Mouse (Mus musculus) thymus, adult 2 months (tissue): ENCODE measurements around the gene Opcml. TPM values are rescaled to one million over a fixed set of nuclear protein-coding genes. Genes with fewer than 3 reads are reported as not detected.

Source experiments
- DNase-seq: peaks from one replicate; pipeline ENCODE4 v3.0.0; 2021
- H3K27ac ChIP-seq: fragments of 200-500 bp; 2 replicates; pipeline ENCODE4 v1.5.1; 2012; ENCODE audit warnings: low read length, control low read depth; ENCODE audit not compliant: control insufficient read depth, insufficient read depth
- H3K27me3 ChIP-seq: fragments of 200-500 bp; 2 replicates; pipeline ENCODE4 v1.6.1; 2012; ENCODE audit warnings: mild to moderate bottlenecking, low read length, moderate library complexity, mixed read lengths; ENCODE audit not compliant: control insufficient read depth, insufficient read depth
- H3K36me3 ChIP-seq: fragments of 200-500 bp; 2 replicates; pipeline ENCODE4 v1.6.1; 2012; ENCODE audit warnings: mild to moderate bottlenecking, low read length, moderate library complexity; ENCODE audit not compliant: control insufficient read depth, insufficient read depth
- H3K4me1 ChIP-seq: fragments of 200-500 bp; replicated peaks from 2 replicates; pipeline ENCODE4 v1.6.1; 2012; ENCODE audit warnings: low read length; ENCODE audit not compliant: control insufficient read depth, insufficient read depth
- H3K4me3 ChIP-seq: fragments of 200-500 bp; 2 replicates; pipeline ENCODE4 v1.5.1; 2012; ENCODE audit warnings: mild to moderate bottlenecking, low read length, control low read depth, moderate library complexity; ENCODE audit not compliant: control insufficient read depth, insufficient read depth
- CTCF ChIP-seq: fragments of 200-500 bp; IDR thresholded peaks from 2 replicates; pipeline ENCODE4 v1.5.1; 2012; ENCODE audit warnings: mild to moderate bottlenecking, control low read depth, low read length, moderate library complexity, borderline replicate concordance; ENCODE audit not compliant: control insufficient read depth, poor library complexity, insufficient read depth; ENCODE audit errors: extremely low read depth
- POLR2A ChIP-seq: fragments of 200-500 bp; IDR thresholded peaks from 2 replicates; pipeline ENCODE4 v1.6.1; 2012; ENCODE audit warnings: mild to moderate bottlenecking, low read length, control low read depth, moderate library complexity; ENCODE audit not compliant: control insufficient read depth, poor library complexity, insufficient read depth; ENCODE audit errors: extremely low read depth
- WGBS: fragments of 180-500 bp; shearing (Covaris S2); methylation state at CpG from one replicate; pipeline ENCODE4 v1.1.7; 2018; 5-methylcytosine and 5-hydroxymethylcytosine counted together
- polyA plus RNA-seq: library from polyadenylated mRNA; depleted of rRNA; stranded (reverse); fragments of >200 nt; gene quantifications from 2 replicates; pipeline ENCODE4 v1.2.3, GENCODE M21; 2012

Gene Opcml
- polyA plus RNA-seq, 1 experiment = 0.82 TPM

- no peaks in the 10 kb centered on the region for H3K36me3 ChIP-seq
- 65% methylated on average over 7 of the region's 7 CpGs for WGBS
- no peak overlapping the region for H3K4me3 ChIP-seq
- no peaks in the 10 kb centered on the region for H3K4me1 ChIP-seq
- no peak overlapping the region for H3K27ac ChIP-seq
- TF ChIP-seq CTCF (no peak), POLR2A (no peak)
- no peak for DNase-seq
- no peaks in the 10 kb centered on the region for H3K27me3 ChIP-seq
These were observed 33.8 kb downstream of the Opcml start for GRCm38 (mm10) chr9:27824424-27824823.

DNA sequence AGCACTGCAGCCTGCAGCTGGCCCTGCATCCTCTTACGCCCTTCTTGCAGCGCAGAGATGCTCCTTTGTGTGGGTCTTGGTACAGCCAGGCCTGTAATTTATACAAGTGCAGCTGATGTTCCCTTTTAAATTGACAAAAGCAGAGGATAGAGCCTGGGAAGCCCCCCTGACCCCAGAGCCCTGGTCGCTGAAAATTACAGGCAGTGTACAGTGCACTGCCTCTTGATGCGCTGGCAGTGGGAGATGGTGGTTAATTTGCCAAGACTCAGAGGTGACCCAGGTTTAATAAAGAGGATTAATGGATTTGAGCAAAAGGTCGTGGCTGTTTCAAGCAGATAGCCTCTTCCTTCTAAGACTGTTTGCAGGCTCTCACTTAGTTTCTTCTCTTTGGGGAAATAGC lies 39.9 kb downstream of the Opcml start:
- Histone ChIP-seq H3K36me3 (no peaks in the 10 kb centered on the region), H3K27me3 (no peaks in the 10 kb centered on the region), H3K27ac (no peak overlapping the region), H3K4me3 (no peak overlapping the region), H3K4me1 (no peaks in the 10 kb centered on the region)
- TF ChIP-seq POLR2A (no peak), CTCF (no peak)
- DNase-seq = no peak
- WGBS = 77% methylated on average over 5 of the region's 5 CpGs

DNA sequence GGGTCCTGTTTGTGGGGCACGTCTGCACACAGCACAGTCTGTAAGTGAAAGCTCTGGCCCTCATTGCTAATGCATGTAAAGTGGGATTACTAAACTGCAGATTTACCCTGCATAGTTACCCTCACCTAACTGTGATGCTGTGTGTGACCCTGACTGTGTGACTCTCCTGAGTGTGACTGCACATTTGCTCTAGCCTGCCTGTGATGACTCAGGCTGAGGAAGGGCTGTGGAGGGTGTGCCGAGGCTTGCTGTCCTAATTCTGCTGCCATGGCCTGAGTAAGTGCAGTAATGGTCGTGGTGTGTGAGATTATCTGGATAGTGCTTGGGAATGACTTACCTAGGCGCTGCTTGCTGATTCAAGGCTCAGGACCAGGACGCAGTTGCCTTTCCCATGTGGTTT lies 52.2 kb downstream of the Opcml start:
- Histone ChIP-seq H3K27me3 (no peaks in the 10 kb centered on the region), H3K36me3 (no peaks in the 10 kb centered on the region), H3K4me1 (no peaks in the 10 kb centered on the region), H3K4me3 (no peak overlapping the region), H3K27ac (no peak overlapping the region)
- no peak for TF ChIP-seq POLR2A
- TF ChIP-seq CTCF = no peak
- DNase-seq = no peak
- 81% methylated on average over 5 of the region's 5 CpGs for WGBS

DNA sequence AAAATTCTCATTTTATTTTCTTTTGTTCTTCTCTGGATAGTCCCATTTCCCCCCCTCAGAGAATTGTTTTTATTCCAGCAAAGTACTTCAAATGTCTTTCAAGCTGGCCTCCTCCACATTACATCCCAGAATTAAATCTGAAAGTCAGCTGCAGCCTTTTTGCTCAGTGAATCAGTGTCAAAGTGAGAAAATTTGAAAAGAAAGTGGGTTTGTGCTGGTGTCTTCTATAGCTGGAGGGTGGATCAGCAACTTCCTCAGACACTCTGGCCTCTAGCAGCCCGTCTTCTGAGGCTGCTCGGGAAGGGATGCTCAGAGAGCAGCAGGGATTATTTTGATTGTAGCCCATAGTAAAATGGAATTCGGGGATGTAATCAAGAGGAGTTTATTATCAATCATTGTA lies 81.0 kb downstream of the Opcml start:
- Histone ChIP-seq H3K36me3 (no peaks in the 10 kb centered on the region), H3K27me3 (no peaks in the 10 kb centered on the region), H3K4me1 (no peaks in the 10 kb centered on the region), H3K27ac (no peak overlapping the region), H3K4me3 (no peak overlapping the region)
- TF ChIP-seq CTCF (no peak), POLR2A (no peak)
- DNase-seq = no peak
- 72% methylated on average over 3 of the region's 3 CpGs for WGBS

DNA sequence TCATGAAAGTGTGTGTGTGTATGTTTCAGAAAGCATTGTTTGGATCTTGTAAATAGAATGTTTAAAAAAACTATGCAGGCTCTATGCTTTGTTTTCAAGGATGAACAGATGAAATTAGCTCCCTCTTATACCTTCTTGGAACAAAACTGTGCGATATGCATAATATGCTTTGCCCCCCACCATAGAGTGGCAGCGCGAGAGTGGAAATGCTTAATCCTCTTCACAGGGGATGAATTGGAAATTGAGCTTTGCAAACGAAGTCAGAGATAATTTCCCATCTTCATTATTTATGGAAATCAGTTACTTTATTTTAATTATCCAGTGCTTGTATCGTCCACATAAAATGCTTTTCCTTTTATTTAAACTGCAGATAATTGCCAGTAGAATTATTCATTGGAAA lies 99.1 kb downstream of the Opcml start:
- Histone ChIP-seq H3K36me3 (no peaks in the 10 kb centered on the region), H3K4me1 (no peaks in the 10 kb centered on the region), H3K4me3 (no peak overlapping the region), H3K27me3 (no peaks in the 10 kb centered on the region), H3K27ac (no peak overlapping the region)
- TF ChIP-seq POLR2A (no peak), CTCF (no peak)
- 87% methylated on average over 5 of the region's 5 CpGs for WGBS
- no peak for DNase-seq

- 72% methylated on average over 3 of the region's 3 CpGs for WGBS
These were observed 126.7 kb downstream of the Opcml start for GRCm38 (mm10) chr9:27917250-27917649.

DNA sequence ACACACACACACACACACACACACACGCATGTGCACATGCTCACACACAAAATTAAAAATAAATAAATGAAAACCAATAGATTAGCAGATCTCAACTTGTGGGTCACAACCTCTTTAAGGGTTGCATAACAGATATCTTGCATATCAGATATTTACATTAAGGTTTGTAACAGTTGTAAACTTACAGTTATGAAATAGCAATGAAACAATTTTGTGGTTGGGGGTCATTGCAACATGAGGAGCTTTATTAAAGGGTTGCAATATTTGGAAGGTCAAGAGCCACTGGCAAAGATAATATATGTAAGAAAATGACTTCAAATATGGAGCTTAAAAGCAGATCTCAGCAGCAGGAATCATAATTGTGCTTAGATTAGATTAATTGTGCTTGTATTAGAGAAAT lies 132.9 kb downstream of the Opcml start:
- WGBS = 83% methylated on average over 1 of the region's 1 CpGs
- H3K4me1 ChIP-seq = no peaks in the 10 kb centered on the region
- DNase-seq = no peak
- H3K36me3 ChIP-seq = no peaks in the 10 kb centered on the region
- H3K27me3 ChIP-seq = no peaks in the 10 kb centered on the region
- H3K27ac ChIP-seq = no peak overlapping the region
- no peak overlapping the region for H3K4me3 ChIP-seq
- TF ChIP-seq POLR2A (no peak), CTCF (no peak)

More at GRCm38 (mm10) chr9:27917250-27917649, 126.7 kb downstream of the Opcml start:
- no peaks in the 10 kb centered on the region for H3K4me1 ChIP-seq
- H3K4me3 ChIP-seq = no peak overlapping the region
- no peak for TF ChIP-seq POLR2A
- TF ChIP-seq CTCF = no peak
- H3K27me3 ChIP-seq = no peaks in the 10 kb centered on the region
- no peak for DNase-seq
- no peak overlapping the region for H3K27ac ChIP-seq
- no peaks in the 10 kb centered on the region for H3K36me3 ChIP-seq
